Mouse (Mus musculus) layer of hippocampus, adult 9-11 months (tissue): Measurements from ENCODE around the gene Shisa5.

Source experiments
- DNase-seq: peaks from one replicate; pipeline ENCODE4 v3.0.0; 2022

Shisa5 gene

DNA sequence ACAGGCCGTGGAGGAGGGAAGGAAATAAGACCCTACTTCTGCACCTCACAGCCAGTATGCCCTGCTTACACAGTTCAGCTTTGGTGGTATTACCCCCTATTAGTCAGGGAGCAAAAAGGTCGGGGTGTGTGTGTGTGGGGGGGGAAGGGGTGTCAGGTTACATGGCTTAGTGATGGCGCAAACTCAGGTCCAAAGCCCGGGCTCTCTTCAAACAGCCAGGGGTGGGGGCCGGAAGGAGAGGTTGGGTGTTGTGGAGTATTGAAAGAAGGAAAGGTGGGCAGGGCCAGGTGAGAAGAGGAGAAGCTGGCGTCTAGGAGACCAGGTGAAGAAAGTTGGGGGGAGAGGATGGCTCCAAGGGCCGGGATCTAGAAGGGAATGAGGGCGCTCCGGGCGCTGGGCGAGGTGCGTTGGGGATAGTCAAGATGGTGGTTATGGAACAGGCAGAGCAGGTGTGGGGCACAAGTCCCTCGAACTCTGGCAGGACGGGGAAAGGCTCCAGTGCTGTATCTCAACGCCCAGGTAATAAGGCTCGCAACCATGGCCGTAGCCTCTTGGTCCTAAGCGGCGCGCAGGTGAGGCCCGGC, 56.3 kb downstream of the Shisa5 start:
- DNase-seq, result no peak

DNA sequence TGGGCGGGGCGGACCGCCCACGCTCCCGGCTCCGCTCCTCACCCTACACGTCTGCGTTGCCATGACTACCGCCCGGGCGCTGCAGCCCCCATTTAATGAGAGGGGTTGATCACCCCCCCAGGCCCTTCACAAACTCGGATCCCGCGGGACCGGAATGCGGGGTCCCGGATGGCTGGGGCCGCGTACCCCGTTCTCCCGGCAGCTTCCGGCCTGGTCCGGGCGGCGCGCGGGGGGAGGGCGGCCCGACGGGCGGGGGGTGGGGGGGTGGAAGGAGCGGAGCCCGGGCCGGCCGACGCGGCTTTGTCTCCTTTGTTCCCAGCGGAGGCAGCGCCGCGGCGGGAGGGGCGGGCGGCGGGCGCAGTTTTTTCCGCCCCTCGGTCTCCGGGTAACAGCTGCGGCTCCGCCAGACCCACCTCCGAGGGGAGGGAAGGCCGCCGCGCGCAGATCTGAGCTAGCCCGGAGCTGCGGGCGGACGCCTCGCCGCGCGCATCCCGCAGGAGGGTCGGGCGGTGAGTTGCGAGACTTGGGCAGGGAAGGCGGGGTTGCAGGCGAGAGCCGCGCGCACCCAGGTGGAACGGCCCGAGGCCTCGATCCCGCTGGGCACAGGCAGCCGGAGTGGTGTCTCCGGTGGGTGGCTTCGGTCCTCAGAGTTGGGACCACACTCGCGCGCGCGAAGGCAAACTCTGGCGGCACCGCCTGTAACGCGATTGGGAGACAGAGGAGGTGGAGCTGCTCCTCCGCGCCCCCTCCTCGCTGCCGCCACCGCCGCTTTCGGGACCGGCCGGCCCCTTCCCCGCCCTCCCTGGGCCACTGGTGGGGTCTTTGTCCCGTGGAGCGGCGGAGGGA, 57.0 kb downstream of the Shisa5 start, which contains the start of gene Plxnb1:
TSS of gene Plxnb1 (plus strand) at position 253 of the 846 bp plus-strand sequence.
- DNase-seq, result peak; percentile 56

DNA sequence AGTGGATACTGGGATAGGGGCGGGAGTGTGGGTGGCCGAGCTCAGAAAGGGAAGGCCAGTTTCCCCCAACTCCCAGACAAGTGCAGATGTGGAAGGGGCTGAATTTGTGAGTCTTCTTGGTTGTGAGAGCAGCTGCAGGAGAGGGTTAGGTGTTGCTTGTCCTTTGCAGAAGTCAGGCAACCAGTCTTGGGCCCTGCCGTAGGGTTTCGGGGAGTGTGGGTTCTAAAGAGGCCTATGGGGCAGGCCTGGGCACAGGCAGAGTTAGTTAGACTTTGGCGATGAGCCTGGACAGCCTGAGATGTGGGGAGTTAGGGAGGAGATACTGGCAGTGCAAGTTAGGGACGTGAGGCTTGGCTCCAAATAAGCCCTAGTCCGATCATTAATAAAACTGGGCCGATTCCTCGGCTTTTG, 57.9 kb downstream of the Shisa5 start:
- DNase-seq, result peak; percentile 39

DNA sequence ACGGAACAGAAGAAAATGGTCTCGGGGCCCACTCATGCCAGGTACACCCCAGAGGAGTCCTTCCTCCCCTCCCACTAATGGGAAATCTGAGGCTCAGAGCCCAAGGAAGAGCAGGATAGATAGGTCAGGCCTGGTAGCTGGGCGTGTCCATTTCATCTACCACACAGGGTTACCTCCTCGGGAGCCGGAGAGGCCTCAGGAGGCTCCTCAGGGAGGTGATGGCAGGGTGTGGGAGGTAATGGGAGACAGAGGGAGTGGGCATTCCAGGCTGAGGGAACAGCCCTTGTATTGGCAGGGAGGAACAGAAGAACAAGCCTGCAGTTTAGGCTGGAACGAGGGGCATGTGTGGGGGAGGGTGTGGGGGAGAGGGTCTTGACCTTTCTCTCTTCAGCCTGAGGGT, 58.5 kb downstream of the Shisa5 start:
- DNase-seq, result no peak

DNA sequence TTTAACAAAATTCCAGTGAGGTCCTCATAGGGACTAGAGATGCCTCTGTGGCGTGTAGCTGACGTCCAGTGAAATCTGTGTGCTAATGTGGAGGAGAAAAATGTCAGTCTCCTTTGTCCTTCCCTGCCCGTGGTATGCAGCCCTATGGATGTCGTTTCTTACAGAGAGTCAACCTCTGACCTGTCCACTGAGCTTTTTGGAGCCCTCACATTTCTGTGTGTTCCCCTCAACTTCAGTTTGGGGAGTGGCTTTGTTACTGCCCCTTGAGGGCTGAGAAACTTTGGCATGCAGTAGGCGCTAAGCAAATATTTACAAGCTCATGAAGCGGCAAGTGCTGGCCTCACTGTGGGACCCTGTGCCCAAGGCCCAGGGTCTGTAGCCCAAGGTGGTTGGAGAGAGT, 58.9 kb downstream of the Shisa5 start:
- DNase-seq, result no peak

DNA sequence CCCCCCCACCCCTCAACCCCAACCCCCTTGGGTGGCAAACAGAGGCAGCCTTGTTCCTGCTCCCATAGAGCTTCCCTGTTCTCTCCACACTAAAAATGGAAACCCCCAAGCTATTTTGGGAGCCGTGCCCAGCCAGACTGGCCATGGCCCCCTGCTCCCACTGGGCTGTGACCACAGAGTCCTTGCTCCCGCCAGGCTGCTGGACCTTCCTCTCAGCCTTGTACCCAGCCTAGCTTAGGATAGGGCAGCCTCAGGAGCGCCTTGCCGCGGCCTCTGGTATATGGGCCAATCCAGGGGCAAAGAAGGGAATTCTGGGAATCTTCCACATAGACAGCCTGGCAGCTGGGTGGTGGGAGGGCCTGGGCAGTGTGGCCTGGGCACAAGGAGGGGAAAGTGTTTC, 59.5 kb downstream of the Shisa5 start:
- DNase-seq, result peak; percentile 89

DNA sequence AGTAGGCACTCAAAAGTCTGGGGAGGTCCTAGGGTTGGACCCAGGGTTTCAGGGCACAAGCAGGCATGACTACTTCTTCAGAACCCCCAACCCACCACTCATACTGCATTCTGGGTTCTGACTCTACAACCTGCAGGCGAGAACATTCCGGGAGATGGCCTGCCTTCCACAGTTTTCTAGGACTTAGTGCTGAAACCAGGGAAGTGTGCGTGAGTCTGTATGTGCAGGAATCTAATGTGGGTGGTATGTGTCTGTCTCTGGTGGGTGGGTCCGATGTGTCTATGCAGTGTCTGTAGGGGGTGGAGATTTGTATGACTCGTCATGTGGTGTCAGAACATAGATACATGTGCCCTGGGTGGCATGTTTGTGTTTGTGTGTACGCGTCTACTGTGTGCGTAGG, 60.0 kb downstream of the Shisa5 start:
- no peak for DNase-seq

DNA sequence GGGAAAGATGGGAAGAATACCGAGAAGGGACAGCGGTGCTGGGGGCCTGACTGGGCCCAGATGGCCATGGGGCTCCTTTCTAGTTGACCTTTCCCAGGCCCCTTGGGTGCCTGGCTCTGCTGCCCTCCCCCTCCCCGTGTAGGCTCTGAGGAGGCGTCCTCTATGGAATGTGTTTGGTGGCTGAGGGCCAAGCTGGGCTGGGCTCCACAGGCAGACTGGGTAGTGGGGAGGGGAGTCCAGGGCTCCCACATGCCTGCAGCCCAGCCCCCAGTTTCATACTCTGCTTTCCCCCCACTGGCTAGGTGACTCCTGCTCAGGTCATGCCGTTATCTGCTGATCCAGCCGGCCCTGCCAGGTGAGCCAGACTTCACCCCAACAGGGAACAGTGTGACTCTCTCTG, 60.6 kb downstream of the Shisa5 start:
- peak; percentile 66 for DNase-seq

DNA sequence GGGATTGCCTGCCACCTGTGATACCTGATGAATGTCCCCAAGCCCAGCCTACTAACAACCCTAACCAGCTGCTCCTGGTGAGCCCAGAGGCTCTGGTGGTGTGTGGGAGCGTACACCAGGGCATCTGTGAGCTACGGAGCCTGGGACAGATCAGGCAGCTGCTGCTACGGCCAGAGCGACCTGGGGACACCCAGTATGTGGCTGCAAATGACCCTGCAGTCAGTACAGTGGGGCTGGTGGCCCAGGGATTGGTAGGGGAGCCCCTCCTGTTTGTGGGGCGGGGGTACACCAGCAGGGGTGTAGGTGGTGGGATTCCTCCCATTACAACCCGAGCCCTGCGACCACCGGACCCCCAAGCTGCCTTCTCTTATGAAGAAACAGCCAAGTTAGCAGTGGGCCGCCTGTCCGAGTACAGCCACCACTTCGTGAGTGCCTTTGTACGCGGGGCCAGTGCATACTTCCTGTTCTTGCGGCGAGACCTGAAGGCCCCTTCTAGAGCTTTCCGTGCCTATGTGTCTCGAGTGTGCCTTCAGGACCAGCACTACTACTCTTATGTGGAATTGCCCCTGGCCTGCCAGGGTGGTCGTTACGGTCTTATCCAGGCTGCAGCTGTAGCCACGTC, 62.1 kb downstream of the Shisa5 start:
- no peak for DNase-seq

DNA sequence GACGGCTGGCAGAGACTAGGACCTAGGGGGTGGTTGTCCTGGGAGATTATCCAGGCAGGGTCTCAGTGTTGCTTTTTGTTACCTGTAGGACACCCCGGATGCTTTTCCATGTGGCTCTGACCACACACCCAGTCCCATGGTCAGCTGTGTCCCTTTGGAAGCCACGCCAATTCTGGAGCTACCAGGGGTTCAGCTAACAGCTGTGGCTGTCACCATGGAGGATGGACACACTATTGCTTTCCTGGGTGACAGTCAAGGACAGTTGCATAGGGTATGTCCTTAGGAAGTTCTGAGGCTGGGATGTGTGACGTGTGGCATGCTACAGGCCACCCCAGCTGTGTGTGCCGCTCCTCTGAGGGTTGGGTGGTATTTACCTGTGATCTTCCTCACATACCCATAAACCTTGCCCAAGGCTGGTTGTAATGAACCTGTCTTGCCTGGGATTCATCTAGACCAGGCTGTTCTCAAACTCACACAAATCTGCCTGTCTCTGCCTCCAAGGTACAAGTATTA, 63.6 kb downstream of the Shisa5 start:
- DNase-seq, result no peak

DNA sequence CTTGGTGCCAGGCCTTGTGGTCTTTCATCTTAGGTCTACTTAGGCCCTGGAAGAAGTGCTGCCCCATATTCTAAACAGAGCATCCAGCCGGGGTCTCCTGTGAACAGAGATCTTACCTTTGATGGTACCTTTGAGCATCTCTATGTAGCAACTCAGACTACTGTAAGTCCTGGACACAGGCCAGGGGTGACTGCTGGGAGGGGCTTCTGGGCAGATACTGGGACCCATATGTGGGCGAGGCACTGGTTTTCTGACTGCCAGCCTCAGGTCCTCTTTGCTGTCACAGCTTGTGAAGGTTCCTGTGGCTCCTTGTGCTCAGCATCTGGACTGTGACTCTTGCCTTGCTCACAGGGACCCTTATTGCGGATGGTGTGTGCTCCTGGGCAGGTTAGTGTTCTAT, 64.2 kb downstream of the Shisa5 start:
- no peak for DNase-seq

DNA sequence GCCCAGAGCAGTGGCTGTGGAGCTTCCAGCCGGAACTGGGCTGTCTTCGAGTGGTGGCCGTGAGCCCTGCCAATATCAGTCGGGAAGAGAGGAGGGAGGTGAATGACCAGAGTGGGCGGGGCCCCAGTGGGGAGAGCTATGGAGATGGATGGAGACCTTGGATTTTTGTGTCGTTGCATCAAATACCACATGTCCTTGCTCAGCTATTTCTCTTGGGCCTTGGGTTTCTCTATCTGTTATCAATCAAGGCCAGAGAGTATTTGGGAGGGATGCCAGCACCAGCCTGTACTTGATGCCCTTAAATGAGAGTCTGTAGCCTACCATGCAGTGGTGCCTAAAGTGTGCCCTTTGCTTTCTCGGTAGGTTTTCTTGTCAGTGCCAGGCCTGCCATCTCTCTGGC, 64.9 kb downstream of the Shisa5 start:
- no peak for DNase-seq

DNA sequence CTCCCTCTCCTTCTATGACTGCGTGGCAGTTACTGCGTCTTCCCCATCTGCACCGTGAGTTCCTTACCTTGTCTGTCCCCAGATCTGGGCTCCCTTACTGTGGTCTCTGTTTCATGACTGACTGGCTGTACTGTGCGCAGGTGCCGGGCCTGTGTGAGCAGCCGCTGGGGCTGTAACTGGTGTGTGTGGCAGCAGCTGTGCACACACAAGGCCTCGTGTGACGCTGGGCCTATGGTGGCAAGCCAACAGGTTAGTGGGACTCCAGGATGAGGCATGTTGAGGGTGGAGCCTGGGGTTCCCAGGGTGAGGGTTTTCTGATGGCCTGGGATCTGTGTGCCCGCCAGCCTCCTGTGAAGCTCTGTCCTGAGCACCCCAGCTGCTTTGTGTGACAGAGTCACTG, 65.7 kb downstream of the Shisa5 start:
- no peak for DNase-seq

DNA sequence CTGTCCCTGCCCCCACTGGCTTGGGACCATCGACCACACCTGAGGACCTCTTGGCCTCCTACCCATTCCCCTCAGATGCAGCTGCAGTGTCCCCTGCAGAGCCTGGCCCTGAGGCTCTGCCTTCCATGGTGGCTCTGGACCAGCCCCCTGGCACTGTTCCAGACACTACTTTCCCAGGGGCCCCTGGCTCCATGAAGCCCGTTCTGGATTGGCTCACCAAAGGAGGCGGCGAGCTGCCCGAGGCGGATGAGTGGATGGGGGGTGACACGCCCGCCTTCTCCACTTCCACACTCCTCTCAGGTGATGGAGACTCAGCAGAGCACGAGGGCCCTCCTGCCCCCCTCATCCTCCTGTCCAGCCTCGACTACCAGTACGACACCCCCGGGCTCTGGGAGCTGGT, 66.6 kb downstream of the Shisa5 start:
- no peak for DNase-seq

DNA sequence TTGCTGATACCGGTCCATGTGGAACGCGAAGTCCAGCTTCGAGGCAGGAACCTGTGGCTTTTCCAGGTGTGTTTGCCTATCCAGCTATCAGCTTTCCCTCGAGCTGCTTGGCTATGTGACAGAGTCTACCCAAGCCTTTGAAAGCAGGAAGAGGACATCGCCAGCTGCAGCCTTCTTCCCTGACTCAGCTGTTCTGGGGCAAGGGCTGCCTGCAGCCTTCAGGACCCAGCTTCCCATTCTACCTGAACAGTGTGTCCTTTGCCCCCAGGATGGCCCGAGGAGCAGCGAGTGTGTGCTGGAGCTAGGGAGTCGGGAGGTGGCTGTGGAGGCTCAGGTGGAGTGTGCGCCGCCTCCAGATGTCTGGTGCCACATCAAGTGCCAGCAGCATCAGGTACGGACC, 67.3 kb downstream of the Shisa5 start:
- DNase-seq, result no peak

DNA sequence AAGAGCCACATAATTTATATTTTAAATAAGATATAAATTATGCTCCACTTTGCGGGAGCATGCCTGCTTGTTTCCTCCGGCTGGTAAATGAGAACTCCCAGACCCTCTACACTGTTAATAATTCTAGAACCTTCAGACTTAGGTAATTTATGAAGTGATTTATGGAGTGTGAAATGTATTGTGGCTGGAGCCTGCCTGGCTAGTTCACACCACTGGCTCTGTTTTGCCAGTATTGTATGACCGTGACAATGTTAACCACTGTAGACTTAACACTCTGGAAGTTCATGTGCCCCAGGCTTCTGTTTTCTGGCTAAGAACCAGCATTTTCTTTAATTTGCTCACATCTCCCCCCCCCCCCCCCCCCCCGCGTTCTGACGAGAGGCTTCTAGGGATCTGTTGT, 69.0 kb downstream of the Shisa5 start:
- no peak for DNase-seq
